Mouse (Mus musculus) lung, postnatal 0 days (tissue): ENCODE results near the gene Atg7. TPM values are rescaled to one million over a fixed set of nuclear protein-coding genes. Genes with fewer than 3 reads are reported as not detected.

Experiments
- ATAC-seq: fragments of 200-750 bp; cut with Nextera tagmentation; 2 replicates; pipeline ENCODE4 v1.8.0; 2017; ENCODE audit warnings: moderate library complexity
- DNase-seq: peaks from one replicate; pipeline ENCODE4 v3.0.0-alpha.2; 2016; ENCODE audit warnings: low spot score
- H3K27ac ChIP-seq: fragments of 300-500 bp; sonication (generic); 2 replicates; pipeline ENCODE4 v1.5.1; 2014; ENCODE audit warnings: antibody characterized with exemption, mild to moderate bottlenecking, low read length, mixed read lengths
- H3K27me3 ChIP-seq: fragments of 300-500 bp; sonication (generic); replicated peaks from 2 replicates; pipeline ENCODE4 v1.6.1; 2014; ENCODE audit warnings: low read length, mixed read lengths; ENCODE audit not compliant: insufficient read depth
- H3K36me3 ChIP-seq: fragments of 300-500 bp; sonication (generic); 2 replicates; pipeline ENCODE4 v1.6.1; 2014; ENCODE audit warnings: low read length, mixed read lengths; ENCODE audit not compliant: insufficient read depth
- H3K4me1 ChIP-seq: fragments of 300-500 bp; sonication (generic); 2 replicates; pipeline ENCODE4 v1.6.1; 2014; ENCODE audit warnings: antibody characterized with exemption, low read depth, low read length, mixed read lengths; ENCODE audit not compliant: insufficient read depth
- H3K4me2 ChIP-seq: fragments of 300-500 bp; sonication (generic); replicated peaks from 2 replicates; pipeline ENCODE4 v1.6.1; 2014; ENCODE audit warnings: low read depth, mild to moderate bottlenecking, low read length, moderate library complexity, mixed read lengths
- H3K4me3 ChIP-seq: fragments of 300-500 bp; sonication (generic); 2 replicates; pipeline ENCODE4 v1.5.1; 2014; ENCODE audit warnings: low read depth, low read length
- H3K9ac ChIP-seq: fragments of 300-500 bp; sonication (generic); replicated peaks from 2 replicates; pipeline ENCODE4 v1.6.1; 2014; ENCODE audit warnings: low read depth, mild to moderate bottlenecking
- H3K9me3 ChIP-seq: fragments of 300-500 bp; sonication (generic); 2 replicates; pipeline ENCODE4 v1.6.1; 2016; ENCODE audit warnings: low read length, mixed read lengths
- CTCF ChIP-seq: IDR thresholded peaks from 2 replicates; pipeline ENCODE4 v1.5.1; 2016; ENCODE audit warnings: antibody characterized with exemption, mild to moderate bottlenecking
- EP300 ChIP-seq: IDR thresholded peaks from 2 replicates; pipeline ENCODE4 v1.6.1; 2016; ENCODE audit warnings: antibody characterized with exemption, mild to moderate bottlenecking, control low read depth
- WGBS: fragments of 180-500 bp; shearing (Covaris S2); extraction: QIAGEN DNeasy Blood & Tissue Kit; methylation state at CpG from one replicate; pipeline ENCODE4 v1.1.7; 2014; 5-methylcytosine and 5-hydroxymethylcytosine counted together
- polyA plus RNA-seq: library from polyadenylated mRNA; unstranded; fragments of >200 nt; fragmentation: Nextera tagmentation; extraction: Ambion mirVana; gene quantifications from 2 replicates; pipeline ENCODE4 v1.2.1, GENCODE M21; 2015

The Atg7 gene
- polyA plus RNA-seq, 1 experiment from 2014 or later = 18.4 TPM

- no peak overlapping the region for H3K9ac ChIP-seq
- WGBS = 88% methylated on average over 4 of the region's 4 CpGs
- no peak overlapping the region for H3K27ac ChIP-seq
- H3K36me3 ChIP-seq = no peaks in the 10 kb centered on the region
- TF ChIP-seq EP300 (no peak), CTCF (no peak)
- no peaks in the 10 kb centered on the region for H3K4me1 ChIP-seq
- no peak for ATAC-seq
- H3K27me3 ChIP-seq = no peaks in the 10 kb centered on the region
- no peak for DNase-seq
- no peak overlapping the region for H3K4me3 ChIP-seq
- no peaks in the 10 kb centered on the region for H3K9me3 ChIP-seq
- H3K4me2 ChIP-seq = no peak overlapping the region
Measured at GRCm38 (mm10) chr6:114812779-114813178, 169.9 kb downstream of the Atg7 start.

- Histone ChIP-seq H3K27ac (no peak overlapping the region), H3K4me3 (no peak overlapping the region), H3K36me3 (no peaks in the 10 kb centered on the region), H3K4me2 (no peak overlapping the region), H3K9me3 (no peaks in the 10 kb centered on the region), H3K4me1 (no peaks in the 10 kb centered on the region), H3K9ac (no peak overlapping the region), H3K27me3 (no peaks in the 10 kb centered on the region)
- TF ChIP-seq EP300 = no peak
- no peak for TF ChIP-seq CTCF
- DNase-seq (no peak), ATAC-seq (no peak)
- WGBS = 68% methylated on average over 6 of the region's 6 CpGs
Measured at GRCm38 (mm10) chr6:114814199-114814881, 171.4 kb downstream of the Atg7 start.

- Histone ChIP-seq H3K27me3 (no peaks in the 10 kb centered on the region), H3K4me1 (peaks cover 5% of the 10 kb centered on the region; the same call in 1 of the 2 replicates), H3K27ac (no peak overlapping the region), H3K4me3 (no peak overlapping the region), H3K4me2 (no peak overlapping the region), H3K9me3 (no peaks in the 10 kb centered on the region), H3K9ac (no peak overlapping the region), H3K36me3 (no peaks in the 10 kb centered on the region)
- 97% methylated on average over 5 of the region's 5 CpGs for WGBS
- DNase-seq = no peak
- TF ChIP-seq CTCF (peak; percentile 62), EP300 (no peak)
- no peak for ATAC-seq
Measured at GRCm38 (mm10) chr6:114814882-114815650, 172.2 kb downstream of the Atg7 start.

- Histone ChIP-seq H3K9me3 (no peaks in the 10 kb centered on the region), H3K36me3 (no peaks in the 10 kb centered on the region), H3K4me2 (no peak overlapping the region), H3K9ac (no peak overlapping the region), H3K27ac (0 out of 2 replicates have a peak overlapping the region, but pooled peaks have one; percentile 38), H3K4me3 (no peak overlapping the region), H3K27me3 (no peaks in the 10 kb centered on the region), H3K4me1 (peaks cover 9% of the 10 kb centered on the region; the same call in 1 of the 2 replicates)
- 25% methylated on average over 11 of the region's 11 CpGs for WGBS
- ATAC-seq (peak; percentile 42), DNase-seq (peak; percentile 61)
- no peak for TF ChIP-seq CTCF
Measured at GRCm38 (mm10) chr6:114817948-114818347, 175.1 kb downstream of the Atg7 start.

- TF ChIP-seq EP300 (peak; percentile 69; the same call in 1 of the 2 replicates), CTCF (no peak)
Measured at GRCm38 (mm10) chr6:114818471-114818870, 175.6 kb downstream of the Atg7 start.

GRCm38 (mm10) chr6:114819971-114820481, 177.1 kb downstream of the Atg7 start:
- H3K4me3 ChIP-seq = no peak overlapping the region
- TF ChIP-seq EP300 (no peak), CTCF (no peak)
- H3K27me3 ChIP-seq = no peaks in the 10 kb centered on the region
- no peak overlapping the region for H3K4me2 ChIP-seq
- DNase-seq (peak; percentile 66), ATAC-seq (peak; percentile 43)
- peaks cover 9% of the 10 kb centered on the region; the same call in 1 of the 2 replicates for H3K4me1 ChIP-seq
- no peaks in the 10 kb centered on the region for H3K36me3 ChIP-seq
- H3K27ac ChIP-seq = peak overlapping the region; percentile 47; the same call in 1 of the 2 replicates
- no peaks in the 10 kb centered on the region for H3K9me3 ChIP-seq
- H3K9ac ChIP-seq = no peak overlapping the region
- 24% methylated on average over 9 of the region's 9 CpGs for WGBS

More at GRCm38 (mm10) chr6:114818471-114818870, 175.6 kb downstream of the Atg7 start:
- no peaks in the 10 kb centered on the region for H3K9me3 ChIP-seq
- no peak overlapping the region for H3K9ac ChIP-seq
- no peak overlapping the region for H3K4me2 ChIP-seq
- H3K4me3 ChIP-seq = no peak overlapping the region
- H3K4me1 ChIP-seq = peaks cover 9% of the 10 kb centered on the region; the same call in 1 of the 2 replicates
- peak; percentile 66 for DNase-seq
- no peaks in the 10 kb centered on the region for H3K27me3 ChIP-seq
- WGBS = 33% methylated on average over 6 of the region's 6 CpGs
- H3K36me3 ChIP-seq = no peaks in the 10 kb centered on the region
- ATAC-seq = peak; percentile 79
- H3K27ac ChIP-seq = 0 out of 2 replicates have a peak overlapping the region, but pooled peaks have one; percentile 43
